Mouse (Mus musculus) embryonic facial prominence, embryonic 13.5 days (tissue): ENCODE results near the gene Trip12. TPM values are rescaled to one million over a fixed set of nuclear protein-coding genes. Genes with fewer than 3 reads are reported as not detected.

Source experiments
- ATAC-seq: fragments of 200-750 bp; cut with Nextera tagmentation; 2 replicates; pipeline ENCODE4 v1.8.0; 2017; ENCODE audit warnings: low read depth; ENCODE audit not compliant: insufficient number of reproducible peaks, insufficient read depth, low FRiP score, low TSS enrichment
- H3K27ac ChIP-seq: fragments of 300-500 bp; sonication (generic); 2 replicates; pipeline ENCODE4 v1.5.1; 2015; ENCODE audit warnings: moderate library complexity, mild to moderate bottlenecking, inconsistent platforms
- H3K27me3 ChIP-seq: fragments of 300-500 bp; sonication (generic); 2 replicates; pipeline ENCODE4 v1.6.1; 2015; ENCODE audit warnings: mild to moderate bottlenecking, inconsistent platforms
- H3K36me3 ChIP-seq: fragments of 300-500 bp; sonication (generic); 2 replicates; pipeline ENCODE4 v1.6.1; 2015; ENCODE audit warnings: mild to moderate bottlenecking, inconsistent platforms
- H3K4me1 ChIP-seq: fragments of 300-500 bp; sonication (generic); 2 replicates; pipeline ENCODE4 v1.6.1; 2015; ENCODE audit warnings: inconsistent platforms
- H3K4me2 ChIP-seq: fragments of 300-500 bp; sonication (generic); 2 replicates; pipeline ENCODE4 v1.6.1; 2015; ENCODE audit warnings: moderate library complexity, mild to moderate bottlenecking, inconsistent platforms
- H3K4me3 ChIP-seq: fragments of 300-500 bp; sonication (generic); 2 replicates; pipeline ENCODE4 v1.5.1; 2015; ENCODE audit warnings: mild to moderate bottlenecking, inconsistent platforms
- H3K9ac ChIP-seq: fragments of 300-500 bp; sonication (generic); 2 replicates; pipeline ENCODE4 v1.6.1; 2015; ENCODE audit warnings: mild to moderate bottlenecking, inconsistent platforms
- H3K9me3 ChIP-seq: fragments of 300-500 bp; sonication (generic); 2 replicates; pipeline ENCODE4 v1.6.1; 2016; ENCODE audit warnings: inconsistent platforms
- WGBS: fragments of 180-500 bp; shearing (Covaris S2); methylation state at CpG from one replicate; pipeline ENCODE4 v1.1.7; 2015; ENCODE audit warnings: mixed read lengths; 5-methylcytosine and 5-hydroxymethylcytosine counted together
- polyA plus RNA-seq: library from polyadenylated mRNA; unstranded; fragments of >200 nt; fragmentation: Nextera tagmentation; extraction: Ambion mirVana; gene quantifications from 2 replicates; pipeline ENCODE4 v1.2.1, GENCODE M21; 2015

Gene Trip12
- polyA plus RNA-seq: 66.8 and 77.0 TPM in 2 replicates

GRCm38 (mm10) chr1:84840018-84840664, at the start of gene Trip12:
TSS of gene Trip12 (minus strand) at chr1:84840516.
- Histone ChIP-seq H3K9ac (peak within 1 kb of the TSS; percentile 97), H3K27ac (peak within 1 kb of the TSS; percentile 97), H3K4me2 (peak within 1 kb of the TSS; percentile 75), H3K36me3 (no peaks in the 10 kb centered on the region), H3K4me1 (peaks cover 6% of the 10 kb centered on the region; the same call in 1 of the 2 replicates), H3K9me3 (no peaks in the 10 kb centered on the region), H3K4me3 (peak within 1 kb of the TSS; percentile 91), H3K27me3 (no peaks in the 10 kb centered on the region)
- ATAC-seq: no peak
- 0% methylated on average over 39 of the region's 39 CpGs for WGBS

GRCm38 (mm10) chr1:84890005-84890393, 49.7 kb upstream of the Trip12 start:
- WGBS: 14% methylated on average over 7 of the region's 7 CpGs
- H3K27ac ChIP-seq: no peak overlapping the region
- no peaks in the 10 kb centered on the region for H3K36me3 ChIP-seq
- no peaks in the 10 kb centered on the region; the same call in 1 of the 2 replicates for H3K4me1 ChIP-seq
- H3K4me2 ChIP-seq: no peak overlapping the region
- no peak overlapping the region for H3K4me3 ChIP-seq
- ATAC-seq: no peak
- H3K9ac ChIP-seq: no peak overlapping the region
- no peaks in the 10 kb centered on the region for H3K27me3 ChIP-seq
- no peaks in the 10 kb centered on the region for H3K9me3 ChIP-seq

- no peak overlapping the region for H3K4me2 ChIP-seq
- H3K36me3 ChIP-seq: no peaks in the 10 kb centered on the region
- H3K27me3 ChIP-seq: no peaks in the 10 kb centered on the region
- no peak overlapping the region for H3K4me3 ChIP-seq
- WGBS: 53% methylated on average over 8 of the region's 8 CpGs
- no peak overlapping the region for H3K9ac ChIP-seq
- H3K4me1 ChIP-seq: no peaks in the 10 kb centered on the region; the same call in 1 of the 2 replicates
- no peaks in the 10 kb centered on the region for H3K9me3 ChIP-seq
- no peak for ATAC-seq
- no peak overlapping the region for H3K27ac ChIP-seq
Observed at GRCm38 (mm10) chr1:84889330-84890004, 49.2 kb upstream of the Trip12 start.

GRCm38 (mm10) chr1:84885921-84886320, 45.6 kb upstream of the Trip12 start:
- H3K4me1 ChIP-seq: no peaks in the 10 kb centered on the region; the same call in 1 of the 2 replicates
- no peaks in the 10 kb centered on the region for H3K9me3 ChIP-seq
- H3K36me3 ChIP-seq: no peaks in the 10 kb centered on the region
- no peaks in the 10 kb centered on the region for H3K27me3 ChIP-seq
- H3K27ac ChIP-seq: no peak overlapping the region
- no peak overlapping the region for H3K9ac ChIP-seq
- WGBS: 93% methylated on average over 6 of the region's 6 CpGs
- ATAC-seq: no peak
- no peak overlapping the region for H3K4me2 ChIP-seq
- no peak overlapping the region for H3K4me3 ChIP-seq

- H3K4me2 ChIP-seq: no peak overlapping the region
- no peaks in the 10 kb centered on the region for H3K36me3 ChIP-seq
- 82% methylated on average over 3 of the region's 3 CpGs for WGBS
- H3K4me3 ChIP-seq: no peak overlapping the region
- H3K4me1 ChIP-seq: no peaks in the 10 kb centered on the region; the same call in 1 of the 2 replicates
- no peaks in the 10 kb centered on the region for H3K9me3 ChIP-seq
- no peaks in the 10 kb centered on the region for H3K27me3 ChIP-seq
- no peak for ATAC-seq
- H3K9ac ChIP-seq: no peak overlapping the region
- no peak overlapping the region for H3K27ac ChIP-seq
Observed at GRCm38 (mm10) chr1:84885174-84885573, 44.9 kb upstream of the Trip12 start.

- 68% methylated on average over 4 of the region's 4 CpGs for WGBS
- Histone ChIP-seq H3K4me3 (no peak overlapping the region), H3K4me2 (no peak overlapping the region), H3K9me3 (no peaks in the 10 kb centered on the region), H3K27ac (no peak overlapping the region), H3K36me3 (no peaks in the 10 kb centered on the region), H3K4me1 (no peaks in the 10 kb centered on the region), H3K27me3 (no peaks in the 10 kb centered on the region), H3K9ac (no peak overlapping the region)
- ATAC-seq: no peak
Observed at GRCm38 (mm10) chr1:84883889-84884288, 43.6 kb upstream of the Trip12 start.

- no peaks in the 10 kb centered on the region for H3K27me3 ChIP-seq
- 92% methylated on average over 4 of the region's 4 CpGs for WGBS
- H3K9ac ChIP-seq: no peak overlapping the region
- H3K4me3 ChIP-seq: no peak overlapping the region
- no peaks in the 10 kb centered on the region for H3K9me3 ChIP-seq
- no peak for ATAC-seq
- H3K36me3 ChIP-seq: no peaks in the 10 kb centered on the region
- no peak overlapping the region for H3K27ac ChIP-seq
- H3K4me1 ChIP-seq: no peaks in the 10 kb centered on the region
- H3K4me2 ChIP-seq: no peak overlapping the region
Observed at GRCm38 (mm10) chr1:84882937-84883336, 42.6 kb upstream of the Trip12 start.

- Histone ChIP-seq H3K4me1 (no peaks in the 10 kb centered on the region), H3K9ac (no peak overlapping the region), H3K27ac (no peak overlapping the region), H3K36me3 (no peaks in the 10 kb centered on the region), H3K9me3 (no peaks in the 10 kb centered on the region), H3K27me3 (no peaks in the 10 kb centered on the region), H3K4me2 (no peak overlapping the region), H3K4me3 (no peak overlapping the region)
- 36% methylated on average over 2 of the region's 2 CpGs for WGBS
- no peak for ATAC-seq
Observed at GRCm38 (mm10) chr1:84882066-84882532, 41.8 kb upstream of the Trip12 start.

- 62% methylated on average over 11 of the region's 11 CpGs for WGBS
- no peaks in the 10 kb centered on the region for H3K27me3 ChIP-seq
Observed at GRCm38 (mm10) chr1:84881248-84882065, 41.1 kb upstream of the Trip12 start.

GRCm38 (mm10) chr1:84879571-84880120, 39.3 kb upstream of the Trip12 start:
- no peaks in the 10 kb centered on the region for H3K9me3 ChIP-seq
- H3K4me1 ChIP-seq: no peaks in the 10 kb centered on the region
- WGBS: 89% methylated on average over 8 of the region's 8 CpGs
- ATAC-seq: no peak
- no peak overlapping the region for H3K9ac ChIP-seq
- no peaks in the 10 kb centered on the region for H3K27me3 ChIP-seq
- H3K36me3 ChIP-seq: no peaks in the 10 kb centered on the region
- no peak overlapping the region for H3K27ac ChIP-seq
- H3K4me3 ChIP-seq: no peak overlapping the region
- H3K4me2 ChIP-seq: no peak overlapping the region

More at GRCm38 (mm10) chr1:84881248-84882065, 41.1 kb upstream of the Trip12 start:
- H3K4me1 ChIP-seq: no peaks in the 10 kb centered on the region
- no peak overlapping the region for H3K27ac ChIP-seq
- no peaks in the 10 kb centered on the region for H3K36me3 ChIP-seq
- H3K4me2 ChIP-seq: no peak overlapping the region
- H3K9me3 ChIP-seq: no peaks in the 10 kb centered on the region
- no peak overlapping the region for H3K4me3 ChIP-seq
- no peak overlapping the region for H3K9ac ChIP-seq
- ATAC-seq: no peak

- Histone ChIP-seq H3K9me3 (no peaks in the 10 kb centered on the region), H3K4me3 (no peak overlapping the region), H3K9ac (no peak overlapping the region), H3K36me3 (no peaks in the 10 kb centered on the region), H3K4me1 (no peaks in the 10 kb centered on the region), H3K27me3 (no peaks in the 10 kb centered on the region), H3K27ac (no peak overlapping the region), H3K4me2 (no peak overlapping the region)
- no peak for ATAC-seq
- 84% methylated on average over 2 of the region's 2 CpGs for WGBS
Observed at GRCm38 (mm10) chr1:84877590-84877989, 37.3 kb upstream of the Trip12 start.
